Mouse (Mus musculus) liver, embryonic 16.5 days (tissue): Measurements from ENCODE around the gene Drap1. TPM values are rescaled to one million over a fixed set of nuclear protein-coding genes. Genes with fewer than 3 reads are reported as not detected.

ENCODE experiments used
- ATAC-seq: fragments of 200-750 bp; cut with Nextera tagmentation; 2 replicates; pipeline ENCODE4 v1.8.0; 2017; ENCODE audit warnings: low read depth, mild to moderate bottlenecking, moderate number of reproducible peaks, moderate library complexity
- H3K27ac ChIP-seq: fragments of 300-500 bp; sonication (generic); 2 replicates; pipeline ENCODE4 v1.5.1; 2014; ENCODE audit warnings: mild to moderate bottlenecking, low read length
- H3K27me3 ChIP-seq: fragments of 300-500 bp; sonication (generic); 2 replicates; pipeline ENCODE4 v1.6.1; 2014; ENCODE audit warnings: low read depth, low read length, mixed read lengths; ENCODE audit not compliant: control insufficient read depth, insufficient read depth
- H3K36me3 ChIP-seq: fragments of 300-500 bp; sonication (generic); 2 replicates; pipeline ENCODE4 v1.6.1; 2014; ENCODE audit warnings: mild to moderate bottlenecking; ENCODE audit not compliant: control insufficient read depth, insufficient read depth
- H3K4me1 ChIP-seq: fragments of 300-500 bp; sonication (generic); 2 replicates; pipeline ENCODE4 v1.6.1; 2014; ENCODE audit warnings: low read depth, low read length, mixed read lengths; ENCODE audit not compliant: control insufficient read depth
- H3K4me2 ChIP-seq: fragments of 300-500 bp; sonication (generic); 2 replicates; pipeline ENCODE4 v1.6.1; 2014; ENCODE audit warnings: low read depth, low read length, mixed read lengths
- H3K4me3 ChIP-seq: fragments of 300-500 bp; sonication (generic); 2 replicates; pipeline ENCODE4 v1.5.1; 2014; ENCODE audit warnings: low read depth, mild to moderate bottlenecking, low read length
- H3K9ac ChIP-seq: fragments of 300-500 bp; sonication (generic); 2 replicates; pipeline ENCODE4 v1.6.1; 2014; ENCODE audit warnings: low read depth, low read length
- H3K9me3 ChIP-seq: fragments of 300-500 bp; sonication (generic); replicated peaks from 2 replicates; pipeline ENCODE4 v1.6.1; 2016; ENCODE audit warnings: low read length; ENCODE audit not compliant: control insufficient read depth
- WGBS: fragments of 180-500 bp; shearing (Covaris S2); extraction: QIAGEN DNeasy Blood & Tissue Kit; methylation state at CpG from one replicate; pipeline ENCODE4 v1.1.7; 2014; ENCODE audit not compliant: insufficient replicate concordance; 5-methylcytosine and 5-hydroxymethylcytosine counted together
- polyA plus RNA-seq: library from polyadenylated mRNA; unstranded; fragments of >200 nt; fragmentation: Nextera tagmentation; extraction: Ambion mirVana; gene quantifications from 2 replicates; pipeline ENCODE4 v1.2.1, GENCODE M21; 2015

Gene Drap1
- polyA plus RNA-seq, 1 experiment from 2014 or later: 61.4 TPM

GRCm38 (mm10) chr19:5455568-5455967 lies 30.8 kb upstream of the Drap1 start:
- Histone ChIP-seq H3K9ac (no peak overlapping the region), H3K9me3 (no peaks in the 10 kb centered on the region), H3K4me1 (peaks cover 27% of the 10 kb centered on the region), H3K36me3 (no peaks in the 10 kb centered on the region), H3K27ac (no peak overlapping the region), H3K27me3 (peaks cover 4% of the 10 kb centered on the region; the same call in 1 of the 2 replicates), H3K4me2 (0 out of 2 replicates have a peak overlapping the region, but pooled peaks have one; percentile 6), H3K4me3 (no peak overlapping the region)
- WGBS: 55% methylated on average over 8 of the region's 8 CpGs
- ATAC-seq: no peak

GRCm38 (mm10) chr19:5455037-5455436 lies 30.3 kb upstream of the Drap1 start:
- ATAC-seq: no peak
- Histone ChIP-seq H3K4me3 (no peak overlapping the region), H3K36me3 (no peaks in the 10 kb centered on the region), H3K4me2 (no peak overlapping the region), H3K4me1 (peaks cover 27% of the 10 kb centered on the region), H3K9ac (no peak overlapping the region), H3K9me3 (no peaks in the 10 kb centered on the region), H3K27ac (no peak overlapping the region), H3K27me3 (peaks cover 9% of the 10 kb centered on the region)
- 74% methylated on average over 12 of the region's 12 CpGs for WGBS

DNA sequence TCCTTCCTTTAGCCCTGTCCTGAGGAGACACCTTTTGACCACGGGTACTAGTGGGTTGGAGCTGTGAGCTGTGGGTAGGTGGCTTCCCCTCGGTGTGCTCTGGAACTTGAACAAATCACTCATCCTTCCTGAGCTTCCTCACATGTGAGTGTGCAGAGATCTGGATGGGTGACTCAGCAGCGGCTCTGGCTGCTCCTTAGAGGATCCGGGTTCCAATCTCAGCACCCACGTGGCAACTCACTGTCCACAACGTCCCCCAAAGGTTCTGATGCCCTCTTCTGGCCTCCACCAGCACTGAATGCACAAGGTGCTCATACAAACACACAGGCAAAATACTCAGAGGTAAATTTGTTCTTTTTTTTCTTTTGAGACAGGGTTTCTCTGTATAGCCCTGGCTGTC lies 27.0 kb upstream of the Drap1 start:
- peaks cover 35% of the 10 kb centered on the region for H3K4me1 ChIP-seq
- no peaks in the 10 kb centered on the region for H3K36me3 ChIP-seq
- no peak overlapping the region for H3K4me3 ChIP-seq
- H3K9ac ChIP-seq: no peak overlapping the region
- peaks cover 42% of the 10 kb centered on the region for H3K27me3 ChIP-seq
- H3K9me3 ChIP-seq: no peaks in the 10 kb centered on the region
- WGBS: 50% methylated on average over 6 of the region's 6 CpGs
- ATAC-seq: no peak
- H3K4me2 ChIP-seq: no peak overlapping the region
- H3K27ac ChIP-seq: no peak overlapping the region

- Histone ChIP-seq H3K4me2 (no peak overlapping the region), H3K4me3 (no peak overlapping the region), H3K36me3 (no peaks in the 10 kb centered on the region), H3K9me3 (no peaks in the 10 kb centered on the region), H3K4me1 (peaks cover 22% of the 10 kb centered on the region), H3K27me3 (peaks cover 51% of the 10 kb centered on the region), H3K27ac (no peak overlapping the region), H3K9ac (no peak overlapping the region)
- WGBS: 59% methylated on average over 3 of the region's 3 CpGs
- ATAC-seq: no peak
These were observed 24.9 kb upstream of the Drap1 start for GRCm38 (mm10) chr19:5449673-5450072.

DNA sequence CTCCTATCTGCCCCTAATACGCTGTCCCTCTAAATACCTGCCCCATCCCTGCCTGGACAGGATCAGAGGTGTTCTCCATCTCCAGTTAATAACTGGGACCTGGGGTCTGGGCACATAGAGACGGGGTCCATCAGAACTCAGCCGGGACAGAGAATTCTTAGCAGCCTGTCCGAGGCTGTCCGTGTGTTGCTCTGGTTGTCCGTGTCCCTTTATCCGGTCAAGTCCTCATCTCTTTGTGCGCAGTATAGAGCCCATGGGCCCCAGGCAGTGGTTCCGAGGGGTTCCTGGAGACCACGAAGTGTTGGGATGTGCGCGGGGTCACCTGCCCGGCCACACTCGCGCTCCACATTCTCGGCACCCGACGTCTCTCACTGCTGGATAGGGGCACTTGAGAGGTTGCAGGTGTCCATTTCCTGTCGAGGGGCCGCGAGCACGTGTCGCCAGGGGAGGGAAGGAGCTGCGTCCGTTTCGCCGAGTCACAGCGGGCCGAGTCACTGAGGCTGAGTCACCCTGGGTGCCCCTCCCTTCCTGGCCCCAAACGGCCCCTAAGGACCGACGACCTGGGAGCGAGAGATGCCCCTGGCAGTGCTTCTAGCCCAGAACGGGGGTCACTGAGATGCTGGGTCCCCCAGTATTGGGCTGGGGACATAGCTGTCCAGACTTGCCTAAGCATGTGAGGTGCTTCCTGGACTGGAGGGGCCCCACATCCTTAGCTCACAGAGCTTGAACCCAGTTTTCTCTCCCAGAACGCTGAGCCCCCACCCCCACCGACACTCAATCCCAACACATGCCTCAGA lies 23.8 kb upstream of the Drap1 start:
- peak overlapping the region; percentile 87 for H3K4me2 ChIP-seq
- H3K9me3 ChIP-seq: no peaks in the 10 kb centered on the region
- 3% methylated on average over 36 of the region's 36 CpGs for WGBS
- H3K4me3 ChIP-seq: peak overlapping the region; percentile 66
- H3K36me3 ChIP-seq: no peaks in the 10 kb centered on the region
- no peak overlapping the region for H3K27ac ChIP-seq
- H3K27me3 ChIP-seq: peaks cover 52% of the 10 kb centered on the region
- H3K4me1 ChIP-seq: peaks cover 22% of the 10 kb centered on the region
- H3K9ac ChIP-seq: no peak overlapping the region
- ATAC-seq: peak; percentile 61

DNA sequence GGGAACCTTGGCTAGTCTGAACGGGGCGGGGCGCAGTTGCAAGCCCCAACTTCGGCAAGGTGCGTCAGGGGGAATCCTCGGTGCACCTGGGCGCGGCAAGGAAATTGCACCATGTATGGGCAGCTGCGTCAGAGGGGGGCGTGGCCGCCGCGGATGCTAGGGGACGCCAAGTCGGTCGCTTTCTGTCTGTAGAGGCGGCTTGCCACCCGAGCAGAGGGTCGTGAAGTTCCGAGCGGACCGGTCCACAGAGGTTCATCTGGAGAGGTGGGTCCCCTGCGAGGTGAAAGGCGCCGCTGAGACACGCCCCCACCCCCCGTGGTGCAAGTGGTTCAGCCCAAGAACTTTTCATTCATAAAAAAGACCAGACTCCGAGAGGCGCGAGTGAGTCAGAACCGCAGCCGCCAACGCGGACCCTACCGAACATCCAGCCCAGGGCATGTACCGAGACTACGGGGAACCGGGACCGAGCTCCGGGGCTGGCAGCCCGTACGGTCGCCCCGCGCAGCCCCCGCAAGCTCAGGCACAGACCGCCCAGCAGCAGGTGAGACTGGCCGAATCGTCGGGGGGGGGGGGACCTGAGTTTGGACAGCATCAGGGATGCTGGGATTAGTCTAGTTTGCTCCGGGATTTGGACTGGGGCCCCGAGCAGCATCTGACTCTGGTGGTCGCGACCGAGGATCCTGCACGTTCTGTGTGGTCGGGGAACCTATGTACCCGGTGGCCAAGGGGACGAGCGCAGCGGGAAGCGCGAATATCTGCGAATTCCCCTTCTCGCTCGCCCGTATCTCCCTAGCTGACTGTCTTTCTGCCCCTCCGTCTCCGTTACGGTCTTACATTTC lies 23.0 kb upstream of the Drap1 start, which contains the start of gene Fosl1:
Fosl1 (plus strand) TSS at position 33 of the 839 bp plus-strand sequence.
- 1% methylated on average over 70 of the region's 70 CpGs for WGBS
- H3K4me3 ChIP-seq: peak within 1 kb of the TSS; percentile 66
- H3K27ac ChIP-seq: no peak within 1 kb of the TSS
- peak; percentile 55 for ATAC-seq
- H3K4me2 ChIP-seq: peak within 1 kb of the TSS; percentile 87
- no peaks in the 10 kb centered on the region for H3K36me3 ChIP-seq
- H3K9me3 ChIP-seq: no peaks in the 10 kb centered on the region
- H3K9ac ChIP-seq: peak within 1 kb of the TSS; percentile 28; the same call in 1 of the 2 replicates
- H3K4me1 ChIP-seq: peaks cover 22% of the 10 kb centered on the region
- peaks cover 52% of the 10 kb centered on the region for H3K27me3 ChIP-seq

DNA sequence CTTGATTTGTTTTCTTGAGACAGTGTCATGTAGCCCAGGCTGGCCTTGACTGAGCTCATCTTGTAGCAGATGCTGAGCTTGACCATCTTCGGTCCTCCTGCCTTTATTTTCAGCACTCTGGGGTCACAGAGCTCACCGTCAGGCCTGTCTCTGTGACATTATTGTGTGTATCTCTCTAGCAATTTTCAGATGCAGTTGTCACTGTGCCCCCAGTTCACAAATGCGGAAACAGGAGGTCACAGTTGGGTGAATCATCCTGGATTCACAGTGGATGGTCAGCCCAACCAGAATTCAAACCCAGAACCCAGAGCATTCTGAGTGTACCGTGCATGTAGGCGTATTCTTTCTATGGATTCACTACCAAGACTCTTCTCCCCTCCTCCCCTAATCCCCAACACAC lies 21.0 kb upstream of the Drap1 start:
- H3K4me2 ChIP-seq: no peak overlapping the region
- H3K9me3 ChIP-seq: no peaks in the 10 kb centered on the region
- ATAC-seq: no peak
- no peaks in the 10 kb centered on the region for H3K36me3 ChIP-seq
- H3K27me3 ChIP-seq: peaks cover 49% of the 10 kb centered on the region
- no peak overlapping the region for H3K9ac ChIP-seq
- H3K27ac ChIP-seq: no peak overlapping the region
- H3K4me1 ChIP-seq: peaks cover 22% of the 10 kb centered on the region
- WGBS: 70% methylated on average over 5 of the region's 5 CpGs
- H3K4me3 ChIP-seq: no peak overlapping the region

DNA sequence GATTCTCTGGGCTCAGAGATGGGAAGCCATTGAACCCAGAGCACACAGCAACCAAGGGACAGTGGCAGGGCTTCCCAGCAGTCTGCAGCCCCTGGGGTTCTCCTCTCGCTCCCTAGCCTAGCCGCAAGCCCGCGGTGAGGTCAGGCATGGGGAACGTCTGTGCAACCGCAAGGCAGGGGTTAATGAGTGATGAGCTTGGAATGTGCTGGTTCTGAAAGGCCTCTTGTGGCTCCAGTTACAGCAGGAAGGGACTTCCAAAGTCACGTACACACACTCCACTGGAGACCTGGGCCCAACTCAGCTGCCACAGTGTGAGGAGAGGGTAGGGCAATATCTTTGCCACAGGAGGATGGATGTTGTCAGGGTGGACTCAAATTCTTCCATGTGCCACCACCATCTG lies 20.2 kb upstream of the Drap1 start:
- Histone ChIP-seq H3K4me2 (no peak overlapping the region), H3K27me3 (peaks cover 42% of the 10 kb centered on the region), H3K9ac (no peak overlapping the region), H3K27ac (no peak overlapping the region), H3K4me1 (peaks cover 22% of the 10 kb centered on the region), H3K9me3 (no peaks in the 10 kb centered on the region; the same call in 1 of the 2 replicates), H3K4me3 (no peak overlapping the region), H3K36me3 (no peaks in the 10 kb centered on the region)
- no peak for ATAC-seq
- 42% methylated on average over 7 of the region's 7 CpGs for WGBS
